Mouse (Mus musculus) lung, adult 2 months (tissue): ENCODE data around the gene Slc44a1.

Experiments used
- CTCF ChIP-seq: fragments of 200-500 bp; IDR thresholded peaks from 2 replicates; pipeline ENCODE4 v1.5.1; 2011; ENCODE audit warnings: mild to moderate bottlenecking, low read length, control low read depth; ENCODE audit not compliant: insufficient read depth
- POLR2A ChIP-seq: fragments of 200-500 bp; IDR thresholded peaks from 2 replicates; pipeline ENCODE4 v1.6.1; 2011; ENCODE audit warnings: low read depth, mild to moderate bottlenecking, control low read depth, low read length, borderline replicate concordance; ENCODE audit errors: extremely low read depth

DNA sequence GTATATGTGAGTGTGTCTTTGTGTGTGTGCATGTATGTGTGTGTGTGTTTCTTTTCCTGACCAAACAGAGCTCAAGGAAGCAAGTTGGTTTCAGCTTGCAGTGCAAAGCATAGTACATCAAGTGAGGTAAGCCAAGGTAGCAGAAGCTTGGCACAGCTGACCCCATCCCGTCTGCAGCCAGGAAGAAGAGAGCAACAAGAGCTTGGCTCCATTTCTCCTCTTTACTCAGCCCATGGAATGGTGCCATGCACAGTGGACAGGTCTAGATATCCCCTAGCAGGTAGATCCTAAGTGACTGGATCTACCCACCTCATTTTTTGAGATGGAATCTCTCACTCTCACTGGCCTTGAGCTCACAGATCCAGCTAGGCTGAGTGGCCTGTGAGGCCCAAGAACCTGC lies 40.8 kb upstream of the Slc44a1 start:
- no peak for TF ChIP-seq POLR2A
- no peak for TF ChIP-seq CTCF
